Mouse (Mus musculus) lung, embryonic 16.5 days (tissue): ENCODE measurements around the gene Mettl16. TPM values are rescaled to one million over a fixed set of nuclear protein-coding genes. Genes with fewer than 3 reads are reported as not detected.

Source experiments
- ATAC-seq: fragments of 200-750 bp; cut with Nextera tagmentation; 2 replicates; pipeline ENCODE4 v1.8.0; 2017; ENCODE audit warnings: low read depth, mild to moderate bottlenecking, moderate library complexity
- H3K27ac ChIP-seq: fragments of 300-500 bp; sonication (generic); 2 replicates; pipeline ENCODE4 v1.5.1; 2014; ENCODE audit warnings: mild to moderate bottlenecking, control low read depth, low read length
- H3K27me3 ChIP-seq: fragments of 300-500 bp; sonication (generic); 2 replicates; pipeline ENCODE4 v1.6.1; 2014; ENCODE audit warnings: low read depth, low read length, mixed read lengths; ENCODE audit not compliant: control insufficient read depth, insufficient read depth
- H3K36me3 ChIP-seq: fragments of 300-500 bp; sonication (generic); 2 replicates; pipeline ENCODE4 v1.6.1; 2014; ENCODE audit warnings: low read length; ENCODE audit not compliant: control insufficient read depth, insufficient read depth
- H3K4me1 ChIP-seq: fragments of 300-500 bp; sonication (generic); replicated peaks from 2 replicates; pipeline ENCODE4 v1.6.1; 2014; ENCODE audit warnings: low read length, mixed read lengths; ENCODE audit not compliant: control insufficient read depth, insufficient read depth
- H3K4me2 ChIP-seq: fragments of 300-500 bp; sonication (generic); 2 replicates; pipeline ENCODE4 v1.6.1; 2014; ENCODE audit warnings: low read depth, low read length, control low read depth
- H3K4me3 ChIP-seq: fragments of 300-500 bp; sonication (generic); 2 replicates; pipeline ENCODE4 v1.5.1; 2014; ENCODE audit warnings: mild to moderate bottlenecking, low read length, control low read depth
- H3K9ac ChIP-seq: fragments of 300-500 bp; sonication (generic); 2 replicates; pipeline ENCODE4 v1.6.1; 2014; ENCODE audit warnings: low read length, control low read depth
- H3K9me3 ChIP-seq: fragments of 300-500 bp; sonication (generic); 2 replicates; pipeline ENCODE4 v1.6.1; 2016; ENCODE audit warnings: low read length; ENCODE audit not compliant: control insufficient read depth
- WGBS: fragments of 180-500 bp; shearing (Covaris S2); extraction: QIAGEN DNeasy Blood & Tissue Kit; methylation state at CpG from one replicate; pipeline ENCODE4 v1.1.7; 2014; 5-methylcytosine and 5-hydroxymethylcytosine counted together
- polyA plus RNA-seq: library from polyadenylated mRNA; unstranded; fragments of >200 nt; fragmentation: Nextera tagmentation; extraction: Ambion mirVana; gene quantifications from 2 replicates; pipeline ENCODE4 v1.2.1, GENCODE M21; 2015

Mettl16 gene
- 44.3 and 47.5 TPM in 2 replicates for polyA plus RNA-seq

DNA sequence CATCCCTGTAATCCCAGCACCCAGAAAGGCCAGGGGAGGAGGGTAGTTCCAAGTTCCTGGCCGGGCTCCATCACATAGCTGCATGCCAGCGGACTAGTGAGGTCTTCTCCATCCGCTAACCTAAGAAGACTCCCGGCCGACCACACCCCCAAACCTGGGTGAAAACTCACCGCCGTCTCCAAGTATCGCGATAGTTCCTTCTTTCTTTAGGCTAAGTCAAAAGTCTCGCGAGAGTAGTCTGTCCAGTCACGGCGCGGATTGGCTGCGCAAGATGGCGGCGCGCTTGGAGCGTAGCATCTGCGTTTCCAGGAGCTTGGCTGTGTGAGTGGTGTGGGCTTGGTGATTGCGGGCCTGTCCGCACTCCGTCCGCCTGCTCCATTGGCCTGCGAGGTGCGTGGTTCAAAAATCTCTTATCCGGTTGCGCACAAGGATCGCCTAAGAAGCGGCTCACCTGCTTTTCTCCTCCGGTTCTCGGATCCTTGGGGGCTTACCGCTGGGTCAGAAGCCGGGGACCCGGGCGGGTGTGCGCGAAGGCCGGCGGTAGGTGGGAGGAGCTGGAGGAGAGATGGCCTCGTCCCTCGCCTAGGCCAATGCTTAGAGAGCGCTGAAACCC is at the start of gene Mettl16:
TSS of gene Mettl16 (plus strand) at position 236 of the 613 bp plus-strand sequence.
- H3K4me2 ChIP-seq = peak within 1 kb of the TSS; percentile 73
- WGBS = under 1% methylated on average over 43 of the region's 43 CpGs
- H3K36me3 ChIP-seq = peaks cover 12% of the 10 kb centered on the region

DNA sequence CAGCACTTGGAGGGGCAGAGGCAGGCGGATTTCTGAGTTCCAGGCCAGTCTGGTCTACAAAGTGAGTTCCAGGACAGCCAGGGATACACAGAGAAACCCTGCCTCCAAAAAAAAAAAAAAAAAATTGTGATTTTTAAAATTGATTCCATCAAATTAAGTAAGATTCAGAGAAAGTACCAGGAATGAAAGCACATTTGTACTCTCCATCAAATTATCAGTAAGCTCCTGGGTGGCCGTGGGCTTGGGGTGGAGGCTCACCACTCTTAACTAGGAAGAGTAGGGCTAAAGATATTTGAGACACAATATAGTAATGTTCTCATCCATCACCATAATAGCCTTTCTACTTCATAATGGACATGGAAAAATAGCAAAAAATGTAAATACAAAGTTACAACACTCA is 49.5 kb upstream of the Mettl16 start:
- H3K4me3 ChIP-seq = no peak overlapping the region
- H3K9me3 ChIP-seq = no peaks in the 10 kb centered on the region
- no peak overlapping the region for H3K9ac ChIP-seq
- peaks cover 22% of the 10 kb centered on the region for H3K4me1 ChIP-seq
- no peaks in the 10 kb centered on the region for H3K36me3 ChIP-seq
- no peak for ATAC-seq
- H3K4me2 ChIP-seq = peak overlapping the region; percentile 31; the same call in 1 of the 2 replicates
- no peaks in the 10 kb centered on the region for H3K27me3 ChIP-seq
- no peak overlapping the region for H3K27ac ChIP-seq
- 61% methylated on average over 2 of the region's 2 CpGs for WGBS

More for the DNA sequence above, at the start of gene Mettl16:
- peak within 1 kb of the TSS; percentile 89 for H3K27ac ChIP-seq
- H3K4me1 ChIP-seq = peaks cover 10% of the 10 kb centered on the region
- ATAC-seq = peak; percentile 98
- H3K9me3 ChIP-seq = no peaks in the 10 kb centered on the region
- peak within 1 kb of the TSS; percentile 82 for H3K9ac ChIP-seq
- peak within 1 kb of the TSS; percentile 79 for H3K4me3 ChIP-seq
- no peaks in the 10 kb centered on the region for H3K27me3 ChIP-seq

GRCm38 (mm10) chr11:74721971-74722370 is 48.7 kb upstream of the Mettl16 start:
- H3K27ac ChIP-seq = no peak overlapping the region
- peak overlapping the region; percentile 59 for H3K4me2 ChIP-seq
- no peaks in the 10 kb centered on the region for H3K36me3 ChIP-seq
- H3K9me3 ChIP-seq = no peaks in the 10 kb centered on the region
- peaks cover 16% of the 10 kb centered on the region for H3K4me1 ChIP-seq
- no peaks in the 10 kb centered on the region for H3K27me3 ChIP-seq
- ATAC-seq = no peak
- 40% methylated on average over 3 of the region's 3 CpGs for WGBS
- H3K4me3 ChIP-seq = peak overlapping the region; percentile 31
- H3K9ac ChIP-seq = peak overlapping the region; percentile 32; the same call in 1 of the 2 replicates

- WGBS = 0% methylated on average over 55 of the region's 75 CpGs
- peak; percentile 88 for ATAC-seq
- peak overlapping the region; percentile 83 for H3K4me2 ChIP-seq
Measured at GRCm38 (mm10) chr11:74723357-74724234, 47.0 kb upstream of the Mettl16 start.

DNA sequence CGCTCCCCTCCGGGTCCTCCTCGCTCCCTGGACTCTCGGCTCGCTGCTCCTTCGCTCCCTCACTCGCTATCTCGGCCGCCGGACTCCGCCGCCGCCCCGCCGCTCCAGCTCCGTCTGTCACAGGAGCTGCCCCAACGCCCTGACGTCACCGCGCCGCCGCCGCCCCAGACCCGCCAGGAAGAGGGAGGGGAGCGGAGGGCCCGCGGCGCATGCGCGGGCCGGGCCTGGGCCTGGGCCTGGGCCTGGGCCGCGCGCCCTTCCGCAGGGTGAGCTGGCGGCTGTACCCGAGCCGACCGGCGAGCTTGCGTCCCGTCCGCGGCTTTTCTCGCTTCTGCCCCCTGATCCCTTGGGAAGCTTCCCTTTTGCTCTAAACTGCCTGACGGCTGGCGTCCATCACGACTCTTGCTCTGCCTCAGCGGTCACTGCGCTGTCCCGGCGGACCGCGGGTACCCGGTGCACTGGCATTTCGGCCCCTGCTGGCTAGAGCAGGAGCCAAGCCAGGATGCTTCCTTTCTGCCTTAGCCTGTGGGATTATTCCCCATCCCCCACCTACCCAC is 46.3 kb upstream of the Mettl16 start, which contains the start of gene Pafah1b1:
TSS of gene Pafah1b1 (minus strand) at position 436 of the 557 bp plus-strand sequence.
- ATAC-seq = peak; percentile 99
- peak within 1 kb of the TSS; percentile 98 for H3K4me3 ChIP-seq
- under 1% methylated on average over 39 of the region's 56 CpGs for WGBS
- H3K36me3 ChIP-seq = no peaks in the 10 kb centered on the region
- H3K27me3 ChIP-seq = no peaks in the 10 kb centered on the region
- peaks cover 11% of the 10 kb centered on the region for H3K4me1 ChIP-seq
- H3K9ac ChIP-seq = peak within 1 kb of the TSS; percentile 98
- peak within 1 kb of the TSS; percentile 99 for H3K27ac ChIP-seq
- H3K4me2 ChIP-seq = peak within 1 kb of the TSS; percentile 83
- no peaks in the 10 kb centered on the region for H3K9me3 ChIP-seq

More at GRCm38 (mm10) chr11:74723357-74724234, 47.0 kb upstream of the Mettl16 start:
- H3K36me3 ChIP-seq = no peaks in the 10 kb centered on the region
- H3K9me3 ChIP-seq = no peaks in the 10 kb centered on the region
- peaks cover 11% of the 10 kb centered on the region for H3K4me1 ChIP-seq
- peak overlapping the region; percentile 99 for H3K27ac ChIP-seq
- no peaks in the 10 kb centered on the region for H3K27me3 ChIP-seq
- H3K4me3 ChIP-seq = peak overlapping the region; percentile 98
- peak overlapping the region; percentile 98 for H3K9ac ChIP-seq

- Histone ChIP-seq H3K4me2 (no peak overlapping the region), H3K9ac (peak overlapping the region; percentile 18; the same call in 1 of the 2 replicates), H3K27ac (no peak overlapping the region), H3K4me3 (no peak overlapping the region), H3K4me1 (peaks cover 11% of the 10 kb centered on the region), H3K9me3 (no peaks in the 10 kb centered on the region), H3K27me3 (no peaks in the 10 kb centered on the region), H3K36me3 (no peaks in the 10 kb centered on the region)
- no peak for ATAC-seq
- 55% methylated on average over 5 of the region's 5 CpGs for WGBS
Measured at GRCm38 (mm10) chr11:74725181-74725580, 45.4 kb upstream of the Mettl16 start.

- H3K4me1 ChIP-seq = no peaks in the 10 kb centered on the region
- no peak for ATAC-seq
Measured at GRCm38 (mm10) chr11:74734917-74735316, 35.7 kb upstream of the Mettl16 start.

GRCm38 (mm10) chr11:74737861-74738260 is 32.8 kb upstream of the Mettl16 start:
- Histone ChIP-seq H3K27ac (no peak overlapping the region), H3K9me3 (0 out of 2 replicates have a peak, but pooled peaks cover 3% of the 10 kb centered on the region), H3K4me3 (no peak overlapping the region), H3K27me3 (no peaks in the 10 kb centered on the region), H3K36me3 (no peaks in the 10 kb centered on the region), H3K4me2 (no peak overlapping the region), H3K9ac (no peak overlapping the region), H3K4me1 (no peaks in the 10 kb centered on the region)
- 42% methylated on average over 3 of the region's 3 CpGs for WGBS
- no peak for ATAC-seq

More at GRCm38 (mm10) chr11:74734917-74735316, 35.7 kb upstream of the Mettl16 start:
- Histone ChIP-seq H3K4me3 (no peak overlapping the region), H3K27ac (no peak overlapping the region), H3K9ac (no peak overlapping the region), H3K27me3 (no peaks in the 10 kb centered on the region), H3K9me3 (0 out of 2 replicates have a peak, but pooled peaks cover 3% of the 10 kb centered on the region), H3K4me2 (no peak overlapping the region), H3K36me3 (no peaks in the 10 kb centered on the region)
- WGBS = 24% methylated on average over 7 of the region's 7 CpGs

DNA sequence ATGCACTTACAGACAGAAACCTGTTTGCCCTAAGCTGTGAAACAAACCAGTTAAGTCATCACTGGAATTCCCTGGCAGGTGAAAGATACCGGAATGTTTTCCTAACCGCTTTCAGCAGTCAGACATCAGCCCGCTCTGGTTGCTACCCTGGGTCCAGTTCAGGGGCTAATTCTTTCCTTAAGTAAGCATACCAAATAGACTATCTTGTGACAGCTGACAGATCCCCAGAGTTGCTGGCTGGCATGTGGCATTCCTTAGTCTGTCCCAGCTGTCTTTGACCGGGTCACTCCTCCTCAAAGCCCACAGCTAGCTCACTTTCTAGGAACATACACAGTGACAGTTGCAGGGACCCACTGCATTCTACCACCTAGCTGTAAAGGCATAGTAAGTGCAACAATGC is 22.6 kb upstream of the Mettl16 start:
- no peaks in the 10 kb centered on the region for H3K36me3 ChIP-seq
- no peak overlapping the region for H3K27ac ChIP-seq
- H3K4me3 ChIP-seq = no peak overlapping the region
- H3K4me1 ChIP-seq = no peaks in the 10 kb centered on the region
- no peak overlapping the region for H3K4me2 ChIP-seq
- 16% methylated on average over 4 of the region's 4 CpGs for WGBS
- ATAC-seq = no peak
- no peaks in the 10 kb centered on the region for H3K9me3 ChIP-seq
- H3K27me3 ChIP-seq = no peaks in the 10 kb centered on the region
- H3K9ac ChIP-seq = no peak overlapping the region
